Mouse (Mus musculus) stomach, postnatal 0 days (tissue): Measurements from ENCODE around the gene Usp16.

Experiments used
- CTCF ChIP-seq: IDR thresholded peaks from 2 replicates; pipeline ENCODE4 v1.5.1; 2016; ENCODE audit warnings: antibody characterized with exemption, low read depth, mild to moderate bottlenecking, moderate library complexity
- EP300 ChIP-seq: optimal IDR thresholded peaks from 2 replicates; pipeline ENCODE3; 2016; ENCODE audit warnings: antibody characterized with exemption

GRCm38 (mm10) chr16:87527553-87528249 is 73.2 kb downstream of the Usp16 start:
- TF ChIP-seq EP300 = no peak
- TF ChIP-seq CTCF = no peak
